Mouse (Mus musculus) adrenal gland, postnatal 0 days (tissue): ENCODE data around the gene Sgce. TPM values are rescaled to one million over a fixed set of nuclear protein-coding genes. Genes with fewer than 3 reads are reported as not detected.

Source experiments
- polyA plus RNA-seq: library from polyadenylated mRNA; unstranded; fragments of >200 nt; fragmentation: Nextera tagmentation; extraction: Ambion mirVana; gene quantifications from 2 replicates; pipeline ENCODE4 v1.2.1, GENCODE M21; 2015

Gene Sgce
- polyA plus RNA-seq: 107 and 118 TPM in 2 replicates

DNA sequence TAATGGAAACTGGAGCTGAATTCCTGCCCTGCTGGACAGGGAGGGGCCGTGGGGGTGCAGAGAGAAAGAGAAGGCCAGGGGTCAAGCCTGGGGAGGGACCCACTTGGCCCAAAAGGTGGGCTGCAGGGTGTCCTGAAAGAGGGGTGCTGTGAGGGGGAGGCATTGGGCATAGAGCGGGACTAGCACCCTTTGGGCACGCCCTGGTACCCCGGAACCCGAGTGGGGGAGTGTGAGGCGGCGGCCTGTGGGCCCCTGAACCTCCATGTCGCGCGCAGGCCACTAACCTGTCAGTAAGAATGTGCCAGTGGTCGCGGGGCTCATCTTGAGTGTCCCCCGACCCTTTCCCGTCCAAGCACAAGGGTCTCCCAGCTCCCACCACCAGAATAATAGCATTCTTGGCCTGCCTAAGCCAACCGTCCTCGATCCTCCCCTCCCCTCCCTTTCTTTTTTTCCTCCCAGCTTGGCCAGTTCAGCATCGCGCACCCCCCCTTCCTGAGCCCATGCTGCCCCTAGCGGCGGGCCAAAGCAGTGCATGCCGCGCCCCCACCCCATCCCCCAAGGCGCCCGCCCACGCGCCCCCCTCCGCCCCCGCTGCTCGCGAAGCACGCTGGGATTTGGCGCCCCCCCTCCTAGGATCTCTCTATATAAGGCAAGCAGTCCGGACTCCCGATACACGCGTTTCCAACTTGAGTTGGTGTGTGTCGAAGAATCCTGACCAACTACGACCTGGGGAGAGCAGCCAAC is at the start of gene Sgce, which contains the start of gene Peg10:
TSS of gene Sgce (minus strand) at position 512 of the 744 bp plus-strand sequence.
TSS of gene Peg10 (plus strand) at position 611 of the 744 bp plus-strand sequence.

Other genes starting within 250 kb of the Sgce start
- 425 and 541 TPM in 2 replicates for gene Col1a2, start 242.4 kb downstream of the Sgce start, polyA plus RNA-seq
- gene Casd1, start 146.4 kb downstream of the Sgce start, polyA plus RNA-seq: 23.5 and 28.0 TPM in 2 replicates
- 9.9 and 22.5 TPM in 2 replicates for gene Peg10, start 99 bp upstream of the Sgce start, polyA plus RNA-seq
- gene Ppp1r9a, start 155.7 kb upstream of the Sgce start, polyA plus RNA-seq: 9.3 and 16.1 TPM in 2 replicates